Mouse (Mus musculus) heart, postnatal 0 days (tissue): ENCODE results near the gene Aknad1. TPM values are rescaled to one million over a fixed set of nuclear protein-coding genes. Genes with fewer than 3 reads are reported as not detected.

ENCODE experiments used
- ATAC-seq: fragments of 200-750 bp; cut with Nextera tagmentation; 2 replicates; pipeline ENCODE4 v1.8.0; 2017; ENCODE audit warnings: low read depth, moderate number of reproducible peaks, moderate library complexity; ENCODE audit not compliant: insufficient read depth
- DNase-seq: peaks from one replicate; pipeline ENCODE4 v3.0.0-alpha.2; 2016; ENCODE audit warnings: low spot score
- H3K27ac ChIP-seq: fragments of 300-500 bp; sonication (generic); 2 replicates; pipeline ENCODE4 v1.5.1; 2014; ENCODE audit warnings: low read depth, mild to moderate bottlenecking
- H3K27me3 ChIP-seq: fragments of 300-500 bp; sonication (generic); 2 replicates; pipeline ENCODE4 v1.6.1; 2014; ENCODE audit warnings: low read length, mixed read lengths; ENCODE audit not compliant: control insufficient read depth, insufficient read depth
- H3K36me3 ChIP-seq: fragments of 300-500 bp; sonication (generic); replicated peaks from 2 replicates; pipeline ENCODE4 v1.6.1; 2014; ENCODE audit warnings: low read length, mixed read lengths; ENCODE audit not compliant: control insufficient read depth, insufficient read depth
- H3K4me1 ChIP-seq: fragments of 300-500 bp; sonication (generic); 2 replicates; pipeline ENCODE4 v1.6.1; 2014; ENCODE audit warnings: antibody characterized with exemption; ENCODE audit not compliant: control insufficient read depth, insufficient read depth
- H3K4me2 ChIP-seq: fragments of 300-500 bp; sonication (generic); 2 replicates; pipeline ENCODE4 v1.6.1; 2014; ENCODE audit warnings: low read depth, mild to moderate bottlenecking, low read length, moderate library complexity
- H3K4me3 ChIP-seq: fragments of 300-500 bp; sonication (generic); 2 replicates; pipeline ENCODE4 v1.5.1; 2014; ENCODE audit warnings: low read depth, low read length
- H3K9ac ChIP-seq: fragments of 300-500 bp; sonication (generic); replicated peaks from 2 replicates; pipeline ENCODE4 v1.6.1; 2014; ENCODE audit warnings: low read depth, low read length, mixed read lengths
- H3K9me3 ChIP-seq: fragments of 300-500 bp; sonication (generic); replicated peaks from 2 replicates; pipeline ENCODE4 v1.6.1; 2016; ENCODE audit warnings: low read length; ENCODE audit not compliant: control insufficient read depth
- CTCF ChIP-seq: IDR thresholded peaks from 2 replicates; pipeline ENCODE4 v1.5.1; 2016; ENCODE audit warnings: antibody characterized with exemption, control low read depth, low read depth
- EP300 ChIP-seq: IDR thresholded peaks from 2 replicates; pipeline ENCODE4 v1.6.1; 2016; ENCODE audit warnings: antibody characterized with exemption, low read depth
- WGBS: fragments of 180-500 bp; shearing (Covaris S2); extraction: QIAGEN DNeasy Blood & Tissue Kit; methylation state at CpG from one replicate; pipeline ENCODE4 v1.1.7; 2014; 5-methylcytosine and 5-hydroxymethylcytosine counted together
- polyA plus RNA-seq: library from polyadenylated mRNA; unstranded; fragments of >200 nt; fragmentation: Nextera tagmentation; extraction: Ambion mirVana; gene quantifications from 2 replicates; pipeline ENCODE4 v1.2.1, GENCODE M21; 2015
- total RNA-seq: library from RNA; depleted of rRNA; stranded (reverse); fragments of >200 nt; gene quantifications from 2 replicates; pipeline ENCODE4 v1.2.3, GENCODE M21; 2014; ENCODE audit warnings: low replicate concordance

Aknad1 gene
- total and polyA plus RNA-seq, 2 experiments from 2014 or later = not detected

- H3K9ac ChIP-seq = no peak overlapping the region
- H3K36me3 ChIP-seq = no peaks in the 10 kb centered on the region
- H3K9me3 ChIP-seq = no peaks in the 10 kb centered on the region
- H3K4me1 ChIP-seq = peaks cover 6% of the 10 kb centered on the region; the same call in 1 of the 2 replicates
- 90% methylated on average over 3 of the region's 3 CpGs for WGBS
- H3K4me3 ChIP-seq = no peak overlapping the region
- ATAC-seq = no peak
- no peak overlapping the region for H3K27ac ChIP-seq
- no peak for TF ChIP-seq EP300
- TF ChIP-seq CTCF = no peak
- H3K27me3 ChIP-seq = no peaks in the 10 kb centered on the region
- no peak overlapping the region for H3K4me2 ChIP-seq
- DNase-seq = no peak
Observed at GRCm38 (mm10) chr3:108719761-108720160, 19.7 kb upstream of the Aknad1 start.

GRCm38 (mm10) chr3:108721076-108721991 is 18.1 kb upstream of the Aknad1 start:
- Histone ChIP-seq H3K4me3 (peak overlapping the region; percentile 90), H3K9ac (peak overlapping the region; percentile 84), H3K4me2 (peak overlapping the region; percentile 98), H3K27me3 (no peaks in the 10 kb centered on the region), H3K36me3 (no peaks in the 10 kb centered on the region), H3K27ac (peak overlapping the region; percentile 83; the same call in 1 of the 2 replicates), H3K9me3 (0 out of 2 replicates have a peak, but pooled peaks cover 3% of the 10 kb centered on the region), H3K4me1 (peaks cover 6% of the 10 kb centered on the region; the same call in 1 of the 2 replicates)
- 2% methylated on average over 44 of the region's 44 CpGs for WGBS
- DNase-seq (peak; percentile 51), ATAC-seq (peak; percentile 39)
- no peak for TF ChIP-seq EP300
- peak; percentile 33 for TF ChIP-seq CTCF

GRCm38 (mm10) chr3:108722036-108722872 is 17.2 kb upstream of the Aknad1 start, which contains the start of gene Gpsm2:
Gene Gpsm2, minus strand, starts transcription at chr3:108722309.
- Histone ChIP-seq H3K36me3 (no peaks in the 10 kb centered on the region), H3K4me2 (peak within 1 kb of the TSS; percentile 98), H3K9ac (peak within 1 kb of the TSS; percentile 84), H3K9me3 (0 out of 2 replicates have a peak, but pooled peaks cover 3% of the 10 kb centered on the region), H3K27me3 (no peaks in the 10 kb centered on the region), H3K4me1 (peaks cover 6% of the 10 kb centered on the region; the same call in 1 of the 2 replicates), H3K27ac (peak within 1 kb of the TSS; percentile 83), H3K4me3 (peak within 1 kb of the TSS; percentile 90)
- WGBS = 4% methylated on average over 44 of the region's 53 CpGs
- peak; percentile 99 for ATAC-seq
- TF ChIP-seq CTCF (no peak), EP300 (no peak)
- peak; percentile 96 for DNase-seq

- no peak for TF ChIP-seq EP300
- TF ChIP-seq CTCF = no peak
- peaks cover 4% of the 10 kb centered on the region; the same call in 1 of the 2 replicates for H3K4me1 ChIP-seq
- DNase-seq (no peak), ATAC-seq (no peak)
- WGBS = 80% methylated on average over 7 of the region's 7 CpGs
- H3K4me3 ChIP-seq = no peak overlapping the region
- no peaks in the 10 kb centered on the region for H3K27me3 ChIP-seq
- no peak overlapping the region for H3K9ac ChIP-seq
- H3K4me2 ChIP-seq = no peak overlapping the region
- no peaks in the 10 kb centered on the region for H3K36me3 ChIP-seq
- no peak overlapping the region for H3K27ac ChIP-seq
- 0 out of 2 replicates have a peak, but pooled peaks cover 3% of the 10 kb centered on the region for H3K9me3 ChIP-seq
Observed at GRCm38 (mm10) chr3:108726413-108726812, 13.0 kb upstream of the Aknad1 start.

GRCm38 (mm10) chr3:108727344-108727743 is 12.1 kb upstream of the Aknad1 start:
- DNase-seq (no peak), ATAC-seq (no peak)
- Histone ChIP-seq H3K27me3 (no peaks in the 10 kb centered on the region), H3K36me3 (no peaks in the 10 kb centered on the region), H3K9me3 (0 out of 2 replicates have a peak, but pooled peaks cover 3% of the 10 kb centered on the region), H3K27ac (no peak overlapping the region), H3K4me1 (peaks cover 4% of the 10 kb centered on the region; the same call in 1 of the 2 replicates), H3K4me2 (no peak overlapping the region), H3K9ac (no peak overlapping the region), H3K4me3 (no peak overlapping the region)
- TF ChIP-seq EP300 = no peak
- TF ChIP-seq CTCF = no peak
